Mouse (Mus musculus) thymus, adult 2 months (tissue): ENCODE data around the gene Olfr1122.
"Not testable (repeated sequence)": the region's sequence is repeated elsewhere in the genome, so short reads cannot be mapped to it uniquely, and the experiment has no call there.

Experiments
- CTCF ChIP-seq: fragments of 200-500 bp; IDR thresholded peaks from 2 replicates; pipeline ENCODE4 v1.5.1; 2012; ENCODE audit warnings: mild to moderate bottlenecking, control low read depth, low read length, moderate library complexity, borderline replicate concordance; ENCODE audit not compliant: control insufficient read depth, poor library complexity, insufficient read depth; ENCODE audit errors: extremely low read depth
- POLR2A ChIP-seq: fragments of 200-500 bp; IDR thresholded peaks from 2 replicates; pipeline ENCODE4 v1.6.1; 2012; ENCODE audit warnings: mild to moderate bottlenecking, low read length, control low read depth, moderate library complexity; ENCODE audit not compliant: control insufficient read depth, poor library complexity, insufficient read depth; ENCODE audit errors: extremely low read depth

DNA sequence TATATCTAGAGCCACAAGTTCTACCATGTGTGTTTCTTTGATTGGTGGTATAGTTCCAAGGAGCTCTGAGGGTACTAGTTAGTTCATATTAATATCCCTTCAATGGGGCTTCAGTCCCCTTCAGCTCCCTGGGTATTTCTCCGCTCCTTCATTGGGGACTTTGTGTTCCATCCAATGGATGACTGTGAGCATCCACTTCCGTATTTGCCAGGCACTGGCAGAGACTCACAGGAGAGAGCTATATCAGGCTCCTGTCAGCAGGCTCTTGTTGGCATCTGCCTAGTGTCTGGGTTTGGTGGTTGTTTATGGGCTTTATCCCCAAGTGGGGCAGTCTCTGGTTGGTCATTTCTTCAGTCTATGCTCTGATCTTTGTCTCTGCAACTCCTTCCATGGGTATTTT is 25.5 kb upstream of the Olfr1122 start:
- TF ChIP-seq CTCF, POLR2A: not testable (repeated sequence)
